Mouse (Mus musculus): Measurements from ENCODE around the gene Tmed1.
"Not testable (repeated sequence)": the region's sequence is repeated elsewhere in the genome, so short reads cannot be mapped to it uniquely, and the experiment has no call there.

The Tmed1 gene

DNA sequence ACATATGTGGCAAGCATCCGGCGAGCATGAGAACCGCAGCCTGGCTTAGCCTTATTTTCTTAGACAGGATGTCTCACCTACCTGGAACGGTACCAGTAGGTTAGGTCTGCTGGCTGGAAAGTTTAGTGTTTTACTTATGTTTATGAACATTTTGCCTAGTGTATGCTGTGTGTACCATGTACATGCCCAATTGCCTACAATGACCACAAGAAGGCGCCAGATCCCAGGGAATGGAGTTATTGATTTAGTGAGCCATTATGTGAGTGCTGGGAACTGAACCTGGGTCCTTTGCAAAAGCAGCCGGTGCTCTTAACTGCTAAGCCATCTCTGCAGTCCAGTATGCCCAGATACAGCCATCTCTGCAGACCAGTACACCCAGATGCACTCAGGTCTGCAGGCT lies 32.3 kb downstream of the Tmed1 start:
- intact Hi-C loops (cut with DNase I) = no loop called here

GRCm38 (mm10) chr9:21472913-21473312 lies 37.1 kb downstream of the Tmed1 start:
- intact Hi-C loops (cut with DNase I) = loop anchor here (5.0 kb wide), 1 partner anchor 161 kb away; the partner anchor contains the start of gene Ap1m2

- intact Hi-C loops (cut with DNase I) = loop anchor here (2.0 to 5.0 kb wide), 3 partner anchors 57 to 157 kb away; partner anchors contain the start of genes Ap1m2, Ilf3 and Qtrt1
Measured at GRCm38 (mm10) chr9:21469032-21470024, 40.7 kb downstream of the Tmed1 start.

- intact Hi-C loops (cut with DNase I) = not testable (repeated sequence)
Measured at GRCm38 (mm10) chr9:21464565-21464928, 45.5 kb downstream of the Tmed1 start.

- intact Hi-C loops (cut with DNase I) = no loop called here
Measured at GRCm38 (mm10) chr9:21463766-21464564, 46.1 kb downstream of the Tmed1 start.

GRCm38 (mm10) chr9:21463138-21463590 lies 46.9 kb downstream of the Tmed1 start:
- intact Hi-C loops (cut with DNase I) = no loop called here

DNA sequence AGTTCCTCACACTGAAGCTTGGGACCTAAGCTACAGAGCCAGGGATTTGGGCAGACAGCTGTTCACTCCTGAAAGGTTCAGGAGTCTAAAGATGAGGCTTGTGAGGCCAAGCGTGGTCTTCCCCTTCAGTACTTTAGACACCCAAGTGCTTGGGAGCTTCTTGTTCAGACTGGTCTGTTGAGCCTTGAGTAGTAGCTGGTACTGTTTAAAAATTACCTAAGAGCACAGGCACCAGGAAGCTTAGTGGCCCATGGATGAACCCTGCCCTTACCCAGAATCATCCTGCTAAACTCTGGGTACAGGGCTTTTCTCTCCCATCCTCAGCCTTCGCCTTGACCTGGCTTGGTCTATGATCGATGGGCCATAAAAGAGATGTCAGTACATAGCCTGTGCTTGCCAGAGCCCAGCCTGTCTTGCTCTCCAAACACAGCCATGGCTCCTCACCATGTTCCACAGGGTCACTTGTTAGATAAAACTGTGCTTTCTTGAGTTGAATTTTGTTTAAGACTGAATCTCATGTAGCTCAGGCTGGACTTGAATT lies 49.6 kb downstream of the Tmed1 start:
- intact Hi-C loops (cut with DNase I) = loop anchor here (2.0 kb wide), 1 partner anchor 36 kb away; the partner anchor contains the start of gene Dnm2

DNA sequence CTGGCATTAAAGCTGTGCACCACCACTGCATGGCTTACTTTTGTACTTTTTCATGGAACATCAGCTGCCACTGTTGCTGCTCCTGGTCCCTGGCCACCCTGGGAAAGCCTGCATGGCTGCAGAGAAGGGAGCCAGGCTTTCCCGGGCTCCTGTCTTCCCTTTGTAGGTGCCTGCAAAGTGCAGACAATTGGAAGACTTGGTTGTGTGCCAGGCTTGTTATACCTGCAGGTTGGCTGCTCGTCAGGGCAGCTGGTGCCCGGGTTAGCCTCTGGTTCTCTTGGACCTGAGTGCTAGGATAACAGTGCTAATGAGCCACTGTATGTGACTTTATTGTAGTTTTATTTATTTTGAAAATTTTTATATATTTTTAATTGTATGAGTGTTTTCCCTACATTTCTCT lies 51.2 kb downstream of the Tmed1 start:
- intact Hi-C loops (cut with DNase I) = no loop called here

Small RNAs within 50 kb of the gene (microRNA-seq; reads per million reads assigned to microRNA genes)
- gene Mir199a-1 = 0.11 to 0.25 reads per million in 2 experiments
